Mouse (Mus musculus) layer of hippocampus, postnatal 36 days (tissue): Measurements from ENCODE around the gene Ovch2. TPM values are rescaled to one million over a fixed set of nuclear protein-coding genes. Genes with fewer than 3 reads are reported as not detected.
A peak's percentile ranks its signal among the peaks of the same experiment; 100 is the strongest.
"Not testable (repeated sequence)": the region's sequence is repeated elsewhere in the genome, so short reads cannot be mapped to it uniquely, and the experiment has no call there.

Experiments
- DNase-seq, 2 experiments: peaks; one replicate each; pipeline ENCODE4 v3.0.0; 2022
- total RNA-seq, 2 experiments: library from RNA; stranded (reverse); gene quantifications; 2 replicates each; pipeline ENCODE4 v1.2.3; 2021

Ovch2 gene
- total RNA-seq, result not detected

- DNase-seq, result no peak
Measured at GRCm38 (mm10) chr7:107801108-107801507, at the start of gene Ovch2. Gene Ovch2 (minus strand): TSS chr7:107801208.

- not testable (repeated sequence) for DNase-seq
Measured at GRCm38 (mm10) chr7:107847390-107847789, 46.4 kb upstream of the Ovch2 start, which contains the start of gene Olfr470. Gene Olfr470 (minus strand): TSS chr7:107847490.

GRCm38 (mm10) chr7:107841719-107842118 lies 40.7 kb upstream of the Ovch2 start:
- DNase-seq, result no peak

- DNase-seq, result not testable (repeated sequence)
Measured at GRCm38 (mm10) chr7:107825441-107825840, 24.4 kb upstream of the Ovch2 start, which contains the start of gene Olfr469. Gene Olfr469 (minus strand): TSS chr7:107825541.

- not testable (repeated sequence) for DNase-seq
Measured at GRCm38 (mm10) chr7:107823867-107824266, 22.9 kb upstream of the Ovch2 start.

- DNase-seq, result no peak
Measured at GRCm38 (mm10) chr7:107819442-107819841, 18.4 kb upstream of the Ovch2 start.

GRCm38 (mm10) chr7:107811963-107812362 lies 11.0 kb upstream of the Ovch2 start, which contains the start of gene Olfr467:
Gene Olfr467 (plus strand): TSS chr7:107812263.
- no peak for DNase-seq

- no peak for DNase-seq
Measured at GRCm38 (mm10) chr7:107802138-107802537, 1.1 kb upstream of the Ovch2 start.

GRCm38 (mm10) chr7:107796500-107796899 lies 4.5 kb downstream of the Ovch2 start:
- DNase-seq, result no peak

GRCm38 (mm10) chr7:107787977-107788620 lies 12.9 kb downstream of the Ovch2 start:
- no peak for DNase-seq

GRCm38 (mm10) chr7:107779611-107780010 lies 21.4 kb downstream of the Ovch2 start:
- no peak for DNase-seq

- no peak for DNase-seq
Measured at GRCm38 (mm10) chr7:107778216-107778615, 22.8 kb downstream of the Ovch2 start.

GRCm38 (mm10) chr7:107770812-107771211 lies 30.2 kb downstream of the Ovch2 start:
- DNase-seq, result no peak

- DNase-seq, result no peak
Measured at GRCm38 (mm10) chr7:107757308-107758151, 43.5 kb downstream of the Ovch2 start, which contains the start of gene Cyb5r2. Gene Cyb5r2 (minus strand): TSS chr7:107758032.

GRCm38 (mm10) chr7:107756748-107757147 lies 44.3 kb downstream of the Ovch2 start:
- DNase-seq, result no peak

GRCm38 (mm10) chr7:107755905-107756304 lies 45.1 kb downstream of the Ovch2 start:
- no peak for DNase-seq

GRCm38 (mm10) chr7:107752031-107752520 lies 48.9 kb downstream of the Ovch2 start:
- no peak for DNase-seq

GRCm38 (mm10) chr7:107749721-107750120 lies 51.3 kb downstream of the Ovch2 start:
- no peak for DNase-seq

GRCm38 (mm10) chr7:107749270-107749669 lies 51.7 kb downstream of the Ovch2 start:
- peak in 1 of 2 experiments; percentile 12 for DNase-seq

- DNase-seq, result peak in 1 of 2 experiments; percentile 29
Measured at GRCm38 (mm10) chr7:107747954-107748353, 53.1 kb downstream of the Ovch2 start.

- no peak for DNase-seq
Measured at GRCm38 (mm10) chr7:107747476-107747875, 53.5 kb downstream of the Ovch2 start.

- no peak for DNase-seq
Measured at GRCm38 (mm10) chr7:107746036-107746435, 55.0 kb downstream of the Ovch2 start.

- DNase-seq, result no peak
Measured at GRCm38 (mm10) chr7:107745111-107745510, 55.9 kb downstream of the Ovch2 start.
